Mouse (Mus musculus) hindbrain, embryonic 15.5 days (tissue): Measurements from ENCODE around the gene Cox6a1. TPM values are rescaled to one million over a fixed set of nuclear protein-coding genes. Genes with fewer than 3 reads are reported as not detected.
A peak's percentile ranks its signal among the peaks of the same experiment; 100 is the strongest.

Experiments
- ATAC-seq: fragments of 200-750 bp; cut with Nextera tagmentation; 2 replicates; pipeline ENCODE4 v1.8.0; 2017; ENCODE audit warnings: low read depth, moderate number of reproducible peaks, moderate TSS enrichment; ENCODE audit not compliant: low FRiP score
- H3K27ac ChIP-seq: fragments of 300-500 bp; sonication (generic); replicated peaks from 2 replicates; pipeline ENCODE4 v1.5.1; 2015; ENCODE audit warnings: mild to moderate bottlenecking, inconsistent platforms
- H3K27me3 ChIP-seq: fragments of 300-500 bp; sonication (generic); 2 replicates; pipeline ENCODE4 v1.6.1; 2015; ENCODE audit warnings: control low read depth, inconsistent platforms
- H3K36me3 ChIP-seq: fragments of 300-500 bp; sonication (generic); 2 replicates; pipeline ENCODE4 v1.6.1; 2015; ENCODE audit warnings: control low read depth, inconsistent platforms
- H3K4me1 ChIP-seq: fragments of 300-500 bp; sonication (generic); replicated peaks from 2 replicates; pipeline ENCODE4 v1.6.1; 2015; ENCODE audit warnings: control low read depth, inconsistent platforms
- H3K4me2 ChIP-seq: fragments of 300-500 bp; sonication (generic); 2 replicates; pipeline ENCODE4 v1.6.1; 2015; ENCODE audit warnings: moderate library complexity, mild to moderate bottlenecking, inconsistent platforms
- H3K4me3 ChIP-seq: fragments of 300-500 bp; sonication (generic); 2 replicates; pipeline ENCODE4 v1.5.1; 2015; ENCODE audit warnings: mild to moderate bottlenecking, inconsistent platforms
- H3K9ac ChIP-seq: fragments of 300-500 bp; sonication (generic); 2 replicates; pipeline ENCODE4 v1.6.1; 2015; ENCODE audit warnings: inconsistent platforms
- H3K9me3 ChIP-seq: fragments of 300-500 bp; sonication (generic); 2 replicates; pipeline ENCODE4 v1.6.1; 2016; ENCODE audit warnings: control low read depth, inconsistent platforms
- WGBS: fragments of 180-500 bp; shearing (Covaris S2); methylation state at CpG from one replicate; pipeline ENCODE4 v1.1.7; 2015; 5-methylcytosine and 5-hydroxymethylcytosine counted together
- polyA plus RNA-seq: library from polyadenylated mRNA; unstranded; fragments of >200 nt; fragmentation: Nextera tagmentation; extraction: Ambion mirVana; gene quantifications from 2 replicates; pipeline ENCODE4 v1.2.1, GENCODE M21; 2015

The Cox6a1 gene
- polyA plus RNA-seq, 1 experiment from 2014 or later: 1,223 TPM

GRCm38 (mm10) chr5:115340577-115341313 is 8.0 kb downstream of the Cox6a1 start, which contains the start of the genes Gatc and Triap1:
Gatc (minus strand) TSS chr5:115341178.
Triap1 (plus strand) TSS chr5:115341225.
- Histone ChIP-seq H3K4me1 (peaks cover 23% of the 10 kb centered on the region), H3K4me3 (peak within 1 kb of the TSS; percentile 95), H3K9ac (peak within 1 kb of the TSS; percentile 90), H3K36me3 (peaks cover 38% of the 10 kb centered on the region), H3K27me3 (no peaks in the 10 kb centered on the region), H3K4me2 (peak within 1 kb of the TSS; percentile 88), H3K27ac (peak within 1 kb of the TSS; percentile 91), H3K9me3 (no peaks in the 10 kb centered on the region)
- ATAC-seq: peak; percentile 90
- WGBS: under 1% methylated on average over 61 of the region's 62 CpGs

GRCm38 (mm10) chr5:115340007-115340406 is 8.8 kb downstream of the Cox6a1 start:
- Histone ChIP-seq H3K4me1 (peaks cover 23% of the 10 kb centered on the region), H3K9ac (peak overlapping the region; percentile 90), H3K27me3 (no peaks in the 10 kb centered on the region), H3K4me2 (peak overlapping the region; percentile 88), H3K27ac (no peak overlapping the region), H3K36me3 (peaks cover 38% of the 10 kb centered on the region), H3K4me3 (peak overlapping the region; percentile 95), H3K9me3 (no peaks in the 10 kb centered on the region)
- 32% methylated on average over 7 of the region's 7 CpGs for WGBS
- ATAC-seq: no peak

- Histone ChIP-seq H3K4me1 (peaks cover 14% of the 10 kb centered on the region), H3K9ac (no peak overlapping the region), H3K27ac (no peak overlapping the region), H3K4me3 (no peak overlapping the region), H3K36me3 (peaks cover 50% of the 10 kb centered on the region), H3K27me3 (no peaks in the 10 kb centered on the region), H3K9me3 (no peaks in the 10 kb centered on the region), H3K4me2 (no peak overlapping the region)
- no peak for ATAC-seq
- WGBS: 79% methylated on average over 3 of the region's 3 CpGs
Measured at GRCm38 (mm10) chr5:115333626-115334025, 15.2 kb downstream of the Cox6a1 start.

- H3K4me3 ChIP-seq: no peak overlapping the region
- WGBS: 86% methylated on average over 9 of the region's 9 CpGs
- no peak for ATAC-seq
- peaks cover 47% of the 10 kb centered on the region for H3K36me3 ChIP-seq
- no peak overlapping the region for H3K27ac ChIP-seq
- H3K9ac ChIP-seq: no peak overlapping the region
- peaks cover 23% of the 10 kb centered on the region for H3K4me1 ChIP-seq
- H3K4me2 ChIP-seq: no peak overlapping the region
- no peaks in the 10 kb centered on the region for H3K27me3 ChIP-seq
- no peaks in the 10 kb centered on the region for H3K9me3 ChIP-seq
Measured at GRCm38 (mm10) chr5:115330955-115331354, 17.8 kb downstream of the Cox6a1 start.

- Histone ChIP-seq H3K4me2 (peak overlapping the region; percentile 80), H3K4me3 (peak overlapping the region; percentile 85), H3K4me1 (peaks cover 28% of the 10 kb centered on the region), H3K27me3 (no peaks in the 10 kb centered on the region), H3K36me3 (peaks cover 19% of the 10 kb centered on the region), H3K9ac (peak overlapping the region; percentile 64), H3K27ac (peak overlapping the region; percentile 90), H3K9me3 (no peaks in the 10 kb centered on the region)
- ATAC-seq: peak; percentile 31; the same call in 1 of the 2 replicates
- WGBS: under 1% methylated on average over 55 of the region's 55 CpGs
Measured at GRCm38 (mm10) chr5:115327610-115328548, 20.9 kb downstream of the Cox6a1 start.

- under 1% methylated on average over 80 of the region's 97 CpGs for WGBS
- ATAC-seq: peak; percentile 92
- Histone ChIP-seq H3K4me2 (peak within 1 kb of the TSS; percentile 80), H3K9ac (peak within 1 kb of the TSS; percentile 64), H3K4me1 (peaks cover 28% of the 10 kb centered on the region), H3K27ac (peak within 1 kb of the TSS; percentile 90), H3K36me3 (peaks cover 11% of the 10 kb centered on the region), H3K4me3 (peak within 1 kb of the TSS; percentile 85), H3K9me3 (no peaks in the 10 kb centered on the region), H3K27me3 (no peaks in the 10 kb centered on the region)
Measured at GRCm38 (mm10) chr5:115326875-115327609, 21.7 kb downstream of the Cox6a1 start, which contains the start of gene Srsf9. Srsf9 (plus strand) TSS chr5:115327177.

GRCm38 (mm10) chr5:115326256-115326831 is 22.4 kb downstream of the Cox6a1 start:
- 30% methylated on average over 11 of the region's 11 CpGs for WGBS
- peak overlapping the region; percentile 64 for H3K9ac ChIP-seq
- no peaks in the 10 kb centered on the region for H3K27me3 ChIP-seq
- peak overlapping the region; percentile 85 for H3K4me3 ChIP-seq
- no peaks in the 10 kb centered on the region for H3K9me3 ChIP-seq
- peaks cover 28% of the 10 kb centered on the region for H3K4me1 ChIP-seq
- H3K36me3 ChIP-seq: peaks cover 4% of the 10 kb centered on the region
- ATAC-seq: peak; percentile 65
- peak overlapping the region; percentile 90 for H3K27ac ChIP-seq
- peak overlapping the region; percentile 80 for H3K4me2 ChIP-seq

GRCm38 (mm10) chr5:115319004-115319940 is 29.5 kb downstream of the Cox6a1 start:
- Histone ChIP-seq H3K4me1 (peaks cover 32% of the 10 kb centered on the region), H3K9ac (peak overlapping the region; percentile 28), H3K27ac (peak overlapping the region; percentile 74), H3K4me2 (peak overlapping the region; percentile 85), H3K36me3 (no peaks in the 10 kb centered on the region), H3K27me3 (no peaks in the 10 kb centered on the region), H3K4me3 (peak overlapping the region; percentile 42), H3K9me3 (no peaks in the 10 kb centered on the region)
- 2% methylated on average over 22 of the region's 22 CpGs for WGBS
- ATAC-seq: peak; percentile 71

- 9% methylated on average over 10 of the region's 10 CpGs for WGBS
- Histone ChIP-seq H3K36me3 (no peaks in the 10 kb centered on the region), H3K27ac (peak overlapping the region; percentile 52), H3K9ac (no peak overlapping the region), H3K4me3 (no peak overlapping the region), H3K27me3 (no peaks in the 10 kb centered on the region), H3K4me2 (peak overlapping the region; percentile 1), H3K4me1 (peaks cover 32% of the 10 kb centered on the region), H3K9me3 (no peaks in the 10 kb centered on the region)
- peak; percentile 43; the same call in 1 of the 2 replicates for ATAC-seq
Measured at GRCm38 (mm10) chr5:115317645-115318328, 31.0 kb downstream of the Cox6a1 start.
